Mouse (Mus musculus): ENCODE results near the gene Anxa7.

- no peak for TF ChIP-seq RCOR1 (conservative IDR thresholded peaks at IDR 0.05; ENCODE audit: low read depth, low read length)
- no peak for TF ChIP-seq SIN3A (IDR thresholded peaks at IDR 0.05; ENCODE audit: low read length)
- TF ChIP-seq KAT2A (IDR thresholded peaks at IDR 0.05; ENCODE audit: insufficient replicate concordance, low read length) = no peak
- TF ChIP-seq CTCF (conservative IDR thresholded peaks at IDR 0.05 in 1 of 2, IDR thresholded peaks at IDR 0.05 in 1 of 2; ENCODE audit: low read depth in 2 of 2, low read length in 2 of 2) = no peak
- TF ChIP-seq ZC3H11A (IDR thresholded peaks at IDR 0.05; ENCODE audit: low read depth, low read length) = no peak
Measured at GRCm38 (mm10) chr14:20502966-20503365, 23.0 kb upstream of the Anxa7 start.

Data from CH12.LX (cell line).